In the genomic region with DNA sequence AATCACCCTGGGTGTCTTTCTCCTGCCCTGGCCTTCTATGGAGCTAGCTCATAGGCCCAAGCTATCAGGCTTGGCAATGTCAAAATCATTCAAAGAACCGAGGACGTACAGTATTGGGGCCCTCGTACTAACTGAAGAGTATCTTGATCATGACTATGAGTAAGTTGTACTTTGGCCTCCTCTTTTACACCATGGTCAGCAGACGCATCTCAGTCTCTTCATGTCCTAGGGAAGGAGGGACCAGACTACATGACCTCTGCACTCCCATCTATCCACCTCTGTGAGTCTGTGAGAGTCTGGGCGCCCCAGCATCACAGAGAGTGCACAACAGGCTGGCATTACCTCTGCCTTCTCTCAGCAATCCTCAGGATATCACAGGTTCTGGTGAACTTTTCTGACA, we compare ENCODE assay signal across 27 mouse cellular contexts. TPM values are rescaled to one million over a fixed set of nuclear protein-coding genes. Genes with fewer than 3 reads are reported as not detected.
"Had no signal": no experiment of that assay in that cellular context is flagged by ENCODE, and none has a peak within 500 bp of the region (broad histone marks: within the 10 kb centered on the region; RNA-seq: fewer than 3 reads in every experiment).

No protein-coding gene starts in this region.

- H3K27ac ChIP-seq: midbrain, embryonic 10.5 days; midbrain, embryonic 12.5 days; neural tube, embryonic 13.5 days; neural tube, embryonic 15.5 days; stomach, embryonic 15.5 days; stomach, postnatal 0 days had no signal

- DNase-seq: lung, adult 18-20 months; lung, embryonic 14.5 days; lung, postnatal 10 days; lung, postnatal 4 days; midbrain, embryonic 14.5 days; retina, postnatal 1 day; right cerebral cortex, adult 18-20 months; right cerebral cortex, postnatal 25 days; right cerebral cortex, postnatal 4 days; thymus, adult 2 months; thymus, postnatal 25 days; thymus, postnatal 4 days had no signal

- H3K9ac ChIP-seq: lung, embryonic 14.5 days; midbrain, embryonic 12.5 days; neural tube, embryonic 13.5 days; neural tube, embryonic 15.5 days; stomach, embryonic 15.5 days had no signal

- ATAC-seq: midbrain, embryonic 16.5 days had no signal

- H3K9me3 ChIP-seq: midbrain, embryonic 10.5 days; midbrain, embryonic 12.5 days; neural tube, embryonic 13.5 days; neural tube, embryonic 15.5 days; stomach, embryonic 15.5 days had no signal

- H3K4me3 ChIP-seq: midbrain, embryonic 10.5 days; midbrain, embryonic 12.5 days; myocyte; neural tube, embryonic 13.5 days; neural tube, embryonic 15.5 days; stomach, embryonic 15.5 days had no signal

- H3K4me1 ChIP-seq: midbrain, embryonic 12.5 days; neural tube, embryonic 13.5 days; neural tube, embryonic 15.5 days; stomach, embryonic 15.5 days had no signal

- H3K4me2 ChIP-seq: lung, embryonic 14.5 days; midbrain, embryonic 12.5 days; neural tube, embryonic 13.5 days; neural tube, embryonic 15.5 days; stomach, embryonic 15.5 days had no signal

- H3K27me3 ChIP-seq: midbrain, embryonic 12.5 days; neural tube, embryonic 13.5 days; neural tube, embryonic 15.5 days; stomach, embryonic 15.5 days had no signal

RNA-seq across cellular contexts. Expression of a gene that starts 11.0 kb away (rescaled TPM):
- total RNA-seq: megakaryocyte, adult 5-6 weeks; megakaryocyte-erythroid progenitor cell, adult 5-6 weeks had no signal
- polyA plus RNA-seq: lung, embryonic 14.5 days; lung, embryonic 16.5 days; midbrain, embryonic 12.5 days; midbrain, embryonic 14.5 days; midbrain, embryonic 16.5 days; myocyte; neural tube, embryonic 13.5 days; neural tube, embryonic 15.5 days; spleen, adult 2 months; stomach, embryonic 15.5 days; testis, adult 2 months; urinary bladder, adult 2 months had no signal

RNA-seq across cellular contexts. Expression of a gene that starts 19.8 kb away (rescaled TPM):
- total RNA-seq: megakaryocyte, adult 5-6 weeks; megakaryocyte-erythroid progenitor cell, adult 5-6 weeks had no signal
- polyA plus RNA-seq: lung, embryonic 14.5 days; midbrain, embryonic 12.5 days; midbrain, embryonic 14.5 days; myocyte; spleen, adult 2 months; urinary bladder, adult 2 months had no signal

RNA-seq across cellular contexts. Expression of a gene that starts 30.2 kb away (rescaled TPM):
- total RNA-seq: megakaryocyte, adult 5-6 weeks; megakaryocyte-erythroid progenitor cell, adult 5-6 weeks had no signal
- polyA plus RNA-seq: lung, embryonic 14.5 days; lung, embryonic 16.5 days; midbrain, embryonic 10.5 days; midbrain, embryonic 12.5 days; midbrain, embryonic 14.5 days; midbrain, embryonic 16.5 days; myocyte; neural tube, embryonic 11.5 days; neural tube, embryonic 13.5 days; neural tube, embryonic 15.5 days; spleen, adult 2 months; stomach, postnatal 0 days; urinary bladder, adult 2 months had no signal
